Mouse (Mus musculus): ENCODE measurements around the gene Erbb3. TPM values are rescaled to one million over a fixed set of nuclear protein-coding genes. Genes with fewer than 3 reads are reported as not detected.

The Erbb3 gene
- total RNA-seq, 4 experiments from 2014 or later = 2.1 to 2.7 (median 2.2) TPM

DNA sequence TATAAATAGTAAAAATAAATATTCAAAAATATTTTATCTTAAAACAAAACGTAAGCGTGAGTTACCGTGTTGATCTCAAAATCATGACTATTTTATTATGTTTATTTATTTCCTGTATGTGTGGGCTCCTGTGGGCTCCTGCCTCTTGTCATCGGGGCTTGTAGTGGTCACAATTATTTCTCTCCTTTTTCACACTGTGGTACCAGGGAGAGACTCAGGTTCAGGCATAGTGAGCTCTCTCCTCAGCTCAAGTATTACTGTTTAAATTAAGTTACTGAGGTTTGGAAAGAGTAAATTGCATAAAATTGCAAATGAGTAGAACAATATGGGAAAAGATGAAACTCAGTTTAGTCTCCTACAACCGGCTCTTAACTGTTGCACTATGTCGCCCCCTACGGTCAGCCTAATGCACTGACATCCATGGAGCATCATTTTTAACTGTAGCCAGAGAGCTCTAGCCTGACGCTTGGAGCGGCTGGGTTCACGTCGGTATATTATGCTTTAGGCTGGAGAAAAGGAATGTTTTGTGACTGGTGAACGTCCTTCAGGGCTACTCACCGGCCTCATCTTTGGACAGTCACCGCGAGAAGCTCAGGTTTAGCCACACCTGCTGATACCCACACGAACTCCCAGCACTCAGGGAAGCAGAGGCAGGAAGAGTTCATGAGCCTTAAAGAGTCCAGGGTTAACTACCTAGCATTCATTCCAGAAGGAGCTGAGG is 23.1 kb upstream of the Erbb3 start:
- DNase-seq (ENCODE audit: low spot score in 2 of 2) = peak; percentile 30 to 33

DNA sequence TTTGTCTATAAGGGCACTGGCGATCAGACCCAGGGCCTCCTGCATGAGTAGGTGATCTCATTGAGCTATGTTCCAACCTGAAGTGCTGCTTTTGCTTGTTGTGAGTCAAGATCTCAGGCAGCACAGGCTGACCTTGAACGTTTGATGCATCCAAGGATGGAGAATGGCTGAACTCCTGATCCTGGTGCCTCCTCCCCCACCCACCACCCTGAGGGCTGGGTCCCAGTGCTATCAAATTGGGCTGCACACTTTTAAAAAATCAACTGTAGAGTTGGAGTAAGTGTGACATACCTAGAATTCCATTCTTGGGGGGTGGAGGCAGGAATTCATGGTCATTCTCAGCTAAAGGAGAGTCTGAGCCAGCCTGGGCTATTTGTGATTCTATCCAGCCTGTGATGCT is 17.0 kb upstream of the Erbb3 start:
- DNase-seq (ENCODE audit: low spot score in 2 of 2) = no peak

DNA sequence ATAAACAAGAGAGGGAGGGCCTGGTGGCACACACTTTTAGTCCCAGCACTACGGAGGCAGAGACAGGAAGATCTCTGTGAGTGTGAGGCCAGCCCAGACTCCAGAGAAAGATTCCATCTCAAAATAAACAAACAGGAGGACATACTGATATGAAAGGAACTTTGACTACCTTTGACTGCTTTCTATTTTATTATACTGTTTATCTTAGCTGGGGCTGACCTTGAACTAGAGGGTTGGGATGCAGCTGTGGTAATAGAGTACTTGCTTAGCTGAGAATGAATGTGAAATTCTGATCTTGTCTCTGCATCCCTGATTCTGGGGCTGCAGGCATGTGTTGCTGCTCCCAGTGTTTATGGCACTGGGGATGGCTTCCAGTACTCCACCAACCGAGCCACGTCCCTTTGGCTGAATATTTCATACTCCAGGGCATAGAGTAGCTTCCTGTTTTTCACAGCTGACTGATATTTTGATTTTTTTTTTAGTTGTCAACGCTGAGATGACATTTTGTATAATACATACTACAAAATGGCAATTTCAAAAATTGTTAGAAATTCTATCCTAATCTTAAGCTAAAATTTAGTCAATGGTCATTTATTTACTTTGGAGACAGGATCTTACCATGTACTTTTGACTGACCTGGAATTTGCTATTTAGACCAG is 13.1 kb upstream of the Erbb3 start:
- no peak for DNase-seq (ENCODE audit: low spot score in 2 of 2)

DNA sequence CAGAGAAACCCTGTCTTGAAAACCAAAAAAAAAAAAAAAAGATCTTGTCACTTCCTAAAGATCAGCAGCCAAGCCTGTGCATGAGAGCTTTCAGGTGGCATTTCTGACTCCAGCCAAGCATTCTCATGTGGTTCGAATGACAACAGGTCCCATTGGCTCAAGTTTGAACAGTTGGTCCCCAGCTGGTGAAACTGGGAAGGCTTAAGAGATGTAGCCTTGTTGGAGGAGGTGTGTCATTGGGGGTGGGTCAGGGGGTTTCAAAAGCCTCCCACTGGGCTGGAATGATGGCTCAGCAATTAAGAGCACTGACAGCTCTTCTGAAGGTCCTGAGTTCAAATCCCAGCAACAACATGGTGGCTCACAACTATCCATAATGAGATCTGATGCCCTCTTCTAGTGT is 12.0 kb upstream of the Erbb3 start:
- no peak for DNase-seq (ENCODE audit: low spot score in 2 of 2)

DNA sequence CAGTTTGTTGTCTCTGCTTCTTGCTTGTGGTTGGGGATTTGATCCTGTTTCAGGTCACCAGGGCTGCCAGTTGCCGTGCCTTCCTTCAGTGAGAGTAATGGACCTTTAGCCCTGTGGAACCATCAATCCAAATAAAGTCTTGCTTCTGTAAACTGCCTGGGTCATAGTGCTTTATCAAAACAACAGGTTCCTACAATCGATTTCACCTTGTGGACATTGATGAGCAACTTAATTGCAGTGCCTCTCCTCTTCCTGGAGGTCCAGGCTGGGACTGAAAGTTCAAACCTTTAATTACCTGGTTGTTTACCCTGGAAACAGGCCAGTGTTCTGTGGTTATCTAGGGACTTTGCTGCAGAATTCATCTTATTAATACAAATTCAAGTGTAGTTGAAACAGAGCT is 9.0 kb upstream of the Erbb3 start:
- no peak for DNase-seq (ENCODE audit: low spot score in 2 of 2)

DNA sequence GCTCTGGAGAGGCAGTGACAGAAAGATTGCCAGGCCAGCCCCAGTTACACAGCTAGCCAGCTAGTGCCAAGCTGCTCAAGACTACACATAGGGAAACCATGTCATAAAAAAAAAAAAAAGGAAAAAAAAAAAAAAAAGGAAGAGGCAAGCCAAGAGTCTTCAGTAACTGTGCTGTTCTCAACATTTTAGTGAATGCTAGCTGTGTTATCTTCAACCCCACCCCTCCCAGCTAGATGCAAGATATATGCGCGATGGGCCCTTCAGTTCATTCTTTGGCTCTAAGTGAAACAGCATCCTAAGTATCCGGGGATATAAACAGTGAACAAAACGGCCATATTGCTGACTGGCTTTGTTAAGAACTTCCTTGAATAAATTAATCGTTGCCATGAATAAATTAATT is 3.3 kb upstream of the Erbb3 start:
- no peak for DNase-seq (ENCODE audit: low spot score in 2 of 2)

- no peak for DNase-seq (ENCODE audit: low spot score in 2 of 2)
Measured at GRCm38 (mm10) chr10:128591436-128591835, 2.0 kb upstream of the Erbb3 start.

GRCm38 (mm10) chr10:128590193-128590690 is 790 bp upstream of the Erbb3 start:
- DNase-seq (ENCODE audit: low spot score in 2 of 2) = no peak

- DNase-seq (ENCODE audit: low spot score in 2 of 2) = no peak
Measured at GRCm38 (mm10) chr10:128588775-128589463, 533 bp downstream of the Erbb3 start.

DNA sequence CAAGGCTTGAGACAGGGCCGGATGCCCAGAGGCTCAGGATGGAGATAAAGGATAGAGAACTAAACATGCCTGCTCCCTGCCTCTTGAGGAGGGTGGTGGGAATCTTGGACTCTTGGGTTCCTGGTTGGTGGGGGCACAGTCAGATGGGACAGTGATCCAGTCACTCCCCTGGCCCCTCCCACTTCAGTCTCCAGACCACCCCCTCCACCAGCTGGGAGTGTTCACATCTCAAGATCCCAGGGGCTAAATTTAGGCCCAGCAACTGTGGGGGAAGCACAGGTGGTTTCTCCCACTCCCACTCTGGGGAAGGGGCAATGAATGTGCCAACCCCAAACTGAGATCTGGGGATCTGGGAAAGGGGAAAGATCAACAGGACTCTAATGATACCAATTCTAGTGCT is 1.3 kb downstream of the Erbb3 start:
- DNase-seq (ENCODE audit: low spot score in 2 of 2) = no peak

DNA sequence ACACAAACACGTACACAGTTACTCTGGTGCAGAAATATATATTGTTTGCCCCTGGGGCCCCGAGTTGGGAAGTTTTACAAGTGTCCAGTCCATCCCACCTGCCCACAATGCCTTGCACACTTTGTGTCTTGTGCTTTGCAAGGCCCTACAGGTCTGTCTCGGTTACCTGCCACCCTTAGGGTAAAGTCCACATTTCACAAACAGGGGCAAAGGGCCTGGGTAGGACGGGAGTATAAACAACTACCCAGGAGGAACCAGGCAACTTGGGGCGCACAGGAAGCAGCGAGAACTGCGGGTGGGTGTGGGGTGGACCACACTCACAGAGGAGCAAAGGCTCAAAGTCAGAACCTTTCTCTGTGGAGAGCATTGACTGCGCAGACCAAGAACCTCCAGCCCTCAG is 1.8 kb downstream of the Erbb3 start:
- no peak for DNase-seq (ENCODE audit: low spot score in 2 of 2)

DNA sequence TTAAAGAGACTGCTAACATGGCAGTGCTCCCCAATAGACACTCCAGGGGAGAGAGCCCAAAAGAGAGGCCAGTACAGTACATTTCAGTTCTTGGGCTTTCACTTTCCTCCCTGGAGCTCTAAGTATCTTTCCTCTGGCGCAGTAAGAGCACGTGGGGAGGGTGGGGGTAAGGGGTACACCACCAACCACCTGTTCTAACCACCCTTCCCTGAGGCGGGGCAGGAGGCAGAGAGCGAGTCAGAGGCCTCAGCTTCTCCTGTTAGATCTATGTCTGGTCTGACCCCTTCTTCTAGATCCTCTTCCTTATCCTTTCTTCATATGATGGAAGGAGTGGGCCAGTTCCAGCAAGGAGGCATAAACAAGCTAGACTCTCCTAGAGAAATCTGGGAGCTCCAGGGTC is 2.3 kb downstream of the Erbb3 start:
- no peak for DNase-seq (ENCODE audit: low spot score in 2 of 2)

- no peak for DNase-seq (ENCODE audit: low spot score in 2 of 2)
Measured at GRCm38 (mm10) chr10:128586546-128586945, 2.9 kb downstream of the Erbb3 start.

GRCm38 (mm10) chr10:128584386-128584785 is 5.1 kb downstream of the Erbb3 start:
- DNase-seq (ENCODE audit: low spot score in 2 of 2) = no peak

DNA sequence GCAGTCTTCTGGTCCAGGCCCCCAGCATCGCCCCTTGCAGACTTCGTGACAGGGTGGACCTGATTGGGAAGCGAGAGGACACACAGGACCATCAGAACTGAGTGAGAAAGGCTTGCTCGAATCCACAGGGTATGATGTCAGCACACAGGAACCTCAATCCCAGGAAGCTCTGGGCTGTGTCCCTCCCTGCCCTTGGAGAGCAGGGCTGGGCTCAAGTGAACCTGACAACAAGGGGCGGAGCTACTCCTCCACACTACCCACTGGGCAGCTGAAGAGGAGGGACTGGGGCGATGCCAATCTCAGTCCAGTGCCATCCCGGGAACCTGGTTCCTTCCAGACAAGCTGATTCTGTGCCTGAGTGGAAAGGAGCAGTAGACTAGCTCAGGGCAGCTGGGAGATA is 5.8 kb downstream of the Erbb3 start:
- DNase-seq (ENCODE audit: low spot score in 2 of 2) = peak; percentile 40 to 65

GRCm38 (mm10) chr10:128579731-128580130 is 9.7 kb downstream of the Erbb3 start:
- DNase-seq (ENCODE audit: low spot score in 2 of 2) = no peak

DNA sequence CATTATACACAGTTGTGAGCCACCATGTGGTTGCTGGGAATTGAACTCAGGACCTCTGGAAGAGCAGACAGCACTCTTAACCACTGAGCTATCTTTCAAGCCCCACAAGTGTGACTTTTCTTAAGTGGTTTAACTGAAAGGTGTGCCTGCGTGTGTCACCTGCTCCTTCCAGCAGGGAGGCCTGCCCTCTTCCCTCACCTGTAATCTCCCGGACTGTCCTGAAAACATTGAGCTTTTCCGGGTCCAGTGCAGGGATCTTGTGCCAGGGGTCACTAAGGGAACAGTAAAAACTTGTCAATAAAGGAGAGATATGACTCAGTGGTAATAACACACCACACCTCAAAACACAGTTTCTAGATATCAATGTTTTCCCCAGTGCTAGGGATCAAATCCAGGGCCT is 10.2 kb downstream of the Erbb3 start:
- DNase-seq (ENCODE audit: low spot score in 2 of 2) = no peak

- no peak for DNase-seq (ENCODE audit: low spot score in 2 of 2)
Measured at GRCm38 (mm10) chr10:128578330-128578729, 11.1 kb downstream of the Erbb3 start.

- DNase-seq (ENCODE audit: low spot score in 2 of 2) = no peak
Measured at GRCm38 (mm10) chr10:128575063-128575462, 14.4 kb downstream of the Erbb3 start.

- peak; percentile 94 to 97 for DNase-seq (ENCODE audit: low spot score in 2 of 2)
Measured at GRCm38 (mm10) chr10:128565788-128566531, 23.5 kb downstream of the Erbb3 start, which contains the start of gene Pa2g4. Gene Pa2g4 (minus strand): TSS chr10:128565987.

- no peak for DNase-seq (ENCODE audit: low spot score in 2 of 2)
Measured at GRCm38 (mm10) chr10:128565206-128565787, 24.2 kb downstream of the Erbb3 start.
